Mouse (Mus musculus) heart, embryonic 14.5 days (tissue): ENCODE data around the gene Cyp24a1. TPM values are rescaled to one million over a fixed set of nuclear protein-coding genes. Genes with fewer than 3 reads are reported as not detected.

Experiments
- ATAC-seq: fragments of 200-750 bp; cut with Nextera tagmentation; 2 replicates; pipeline ENCODE4 v1.8.0; 2017; ENCODE audit warnings: low read depth, moderate TSS enrichment; ENCODE audit not compliant: insufficient number of reproducible peaks, insufficient read depth, low FRiP score
- H3K27ac ChIP-seq, 2 experiments: fragments of 200-500 bp in 1 of 2; fragments of 300-500 bp in 1 of 2; sonication (generic) in 1 of 2; replicated peaks in 1 of 2; 2 replicates each; pipeline ENCODE4 v1.5.1; 2012 to 2014; ENCODE audit warnings: low read depth in 2 of 2, low read length in 2 of 2, control low read depth in 1 of 2, mild to moderate bottlenecking in 1 of 2, mixed read lengths in 1 of 2; ENCODE audit not compliant: control insufficient read depth in 1 of 2, insufficient read depth in 1 of 2
- H3K27me3 ChIP-seq: fragments of 300-500 bp; sonication (generic); 2 replicates; pipeline ENCODE4 v1.6.1; 2014; ENCODE audit warnings: mild to moderate bottlenecking, low read length, control low read depth; ENCODE audit not compliant: control insufficient read depth, insufficient read depth
- H3K36me3 ChIP-seq: fragments of 300-500 bp; sonication (generic); 2 replicates; pipeline ENCODE4 v1.6.1; 2014; ENCODE audit warnings: mild to moderate bottlenecking, control low read depth, low read length, mixed read lengths; ENCODE audit not compliant: control insufficient read depth, insufficient read depth
- H3K4me1 ChIP-seq, 2 experiments: fragments of 200-500 bp in 1 of 2; fragments of 300-500 bp in 1 of 2; sonication (generic) in 1 of 2; 2 replicates each; pipeline ENCODE4 v1.6.1; 2012 to 2014; ENCODE audit warnings: low read length in 2 of 2, control low read depth in 1 of 2, mixed read lengths in 1 of 2; ENCODE audit not compliant: control insufficient read depth in 2 of 2, insufficient read depth in 2 of 2
- H3K4me2 ChIP-seq: fragments of 300-500 bp; sonication (generic); 2 replicates; pipeline ENCODE4 v1.6.1; 2014; ENCODE audit warnings: mild to moderate bottlenecking, low read length
- H3K4me3 ChIP-seq, 2 experiments: fragments of 200-500 bp in 1 of 2; fragments of 300-500 bp in 1 of 2; sonication (generic) in 1 of 2; 2 replicates each; pipeline ENCODE4 v1.5.1; 2012 to 2014; ENCODE audit warnings: low read length in 2 of 2, mild to moderate bottlenecking in 2 of 2, control low read depth in 1 of 2, low read depth in 1 of 2, moderate library complexity in 1 of 2; ENCODE audit not compliant: control insufficient read depth in 1 of 2, insufficient read depth in 1 of 2
- H3K9ac ChIP-seq: fragments of 300-500 bp; sonication (generic); 2 replicates; pipeline ENCODE4 v1.6.1; 2014; ENCODE audit warnings: mild to moderate bottlenecking, low read length
- H3K9me3 ChIP-seq: fragments of 300-500 bp; sonication (generic); 2 replicates; pipeline ENCODE4 v1.6.1; 2016; ENCODE audit warnings: low read length, control low read depth; ENCODE audit not compliant: control insufficient read depth
- WGBS: fragments of 180-500 bp; shearing (Covaris S2); extraction: QIAGEN DNeasy Blood & Tissue Kit; methylation state at CpG from one replicate; pipeline ENCODE4 v1.1.7; 2014; 5-methylcytosine and 5-hydroxymethylcytosine counted together
- polyA plus RNA-seq: library from polyadenylated mRNA; unstranded; fragments of >200 nt; fragmentation: Nextera tagmentation; extraction: Ambion mirVana; gene quantifications from 2 replicates; pipeline ENCODE4 v1.2.1, GENCODE M21; 2014

Gene Cyp24a1
- polyA plus RNA-seq, 1 experiment from 2014 or later = not detected

GRCm38 (mm10) chr2:170475164-170475563, 21.8 kb downstream of the Cyp24a1 start:
- Histone ChIP-seq H3K4me3 (no peak overlapping the region), H3K9ac (no peak overlapping the region), H3K9me3 (peaks cover 3% of the 10 kb centered on the region; the same call in 1 of the 2 replicates), H3K4me2 (no peak overlapping the region), H3K27ac (no peak overlapping the region), H3K36me3 (no peaks in the 10 kb centered on the region), H3K4me1 (no peaks in the 10 kb centered on the region; a peak in 1 of 4 replicates), H3K27me3 (peaks cover 82% of the 10 kb centered on the region)
- 74% methylated on average over 3 of the region's 3 CpGs for WGBS
- ATAC-seq = no peak

- no peak overlapping the region for H3K9ac ChIP-seq
- WGBS = 89% methylated on average over 5 of the region's 5 CpGs
- no peak overlapping the region for H3K4me2 ChIP-seq
- H3K4me3 ChIP-seq = no peak overlapping the region
- peaks cover 80% of the 10 kb centered on the region for H3K27me3 ChIP-seq
- H3K9me3 ChIP-seq = peaks cover 3% of the 10 kb centered on the region; the same call in 1 of the 2 replicates
- no peak overlapping the region for H3K27ac ChIP-seq
- no peaks in the 10 kb centered on the region for H3K36me3 ChIP-seq
- ATAC-seq = no peak
- H3K4me1 ChIP-seq = peaks cover 0 to 5% of the 10 kb centered on the region in 2 experiments; a peak in 1 of 4 replicates
These were observed 22.8 kb downstream of the Cyp24a1 start for GRCm38 (mm10) chr2:170474125-170474524.

- H3K9me3 ChIP-seq = peaks cover 6% of the 10 kb centered on the region; the same call in 1 of the 2 replicates
- ATAC-seq = no peak
- WGBS = 79% methylated on average over 5 of the region's 5 CpGs
These were observed 26.4 kb downstream of the Cyp24a1 start for GRCm38 (mm10) chr2:170470591-170470990.

GRCm38 (mm10) chr2:170469616-170470308, 27.2 kb downstream of the Cyp24a1 start:
- H3K9me3 ChIP-seq = peaks cover 6% of the 10 kb centered on the region; the same call in 1 of the 2 replicates
- no peak overlapping the region for H3K9ac ChIP-seq
- peaks cover 89% of the 10 kb centered on the region for H3K27me3 ChIP-seq
- 10% methylated on average over 10 of the region's 10 CpGs for WGBS
- ATAC-seq = no peak
- H3K36me3 ChIP-seq = no peaks in the 10 kb centered on the region
- no peak overlapping the region for H3K27ac ChIP-seq
- H3K4me3 ChIP-seq = no peak overlapping the region
- H3K4me2 ChIP-seq = no peak overlapping the region
- H3K4me1 ChIP-seq = peaks cover 3 to 5% of the 10 kb centered on the region in 2 experiments; a peak in 1 of 4 replicates

More at GRCm38 (mm10) chr2:170470591-170470990, 26.4 kb downstream of the Cyp24a1 start:
- Histone ChIP-seq H3K9ac (no peak overlapping the region), H3K4me3 (no peak overlapping the region), H3K4me1 (peaks cover 0 to 5% of the 10 kb centered on the region in 2 experiments; a peak in 1 of 4 replicates), H3K36me3 (no peaks in the 10 kb centered on the region), H3K27ac (no peak overlapping the region), H3K4me2 (no peak overlapping the region), H3K27me3 (peaks cover 93% of the 10 kb centered on the region)

- no peak for ATAC-seq
- Histone ChIP-seq H3K27me3 (peaks cover 81% of the 10 kb centered on the region), H3K27ac (no peak overlapping the region), H3K4me2 (no peak overlapping the region), H3K4me3 (no peak overlapping the region), H3K4me1 (peaks cover 3 to 5% of the 10 kb centered on the region in 2 experiments; a peak in 1 of 4 replicates), H3K36me3 (no peaks in the 10 kb centered on the region), H3K9ac (no peak overlapping the region), H3K9me3 (0 out of 2 replicates have a peak, but pooled peaks cover 3% of the 10 kb centered on the region)
These were observed 28.9 kb downstream of the Cyp24a1 start for GRCm38 (mm10) chr2:170468009-170468408.

- WGBS = 42% methylated on average over 4 of the region's 4 CpGs
- H3K4me1 ChIP-seq = peaks cover 3 to 5% of the 10 kb centered on the region in 2 experiments; a peak in 1 of 4 replicates
- H3K4me2 ChIP-seq = no peak overlapping the region
- H3K27me3 ChIP-seq = peaks cover 73% of the 10 kb centered on the region
- H3K27ac ChIP-seq = no peak overlapping the region
- 0 out of 2 replicates have a peak, but pooled peaks cover 3% of the 10 kb centered on the region for H3K9me3 ChIP-seq
- no peak overlapping the region for H3K9ac ChIP-seq
- no peaks in the 10 kb centered on the region for H3K36me3 ChIP-seq
- ATAC-seq = no peak
- H3K4me3 ChIP-seq = no peak overlapping the region
These were observed 32.1 kb downstream of the Cyp24a1 start for GRCm38 (mm10) chr2:170464817-170465216.

GRCm38 (mm10) chr2:170461652-170462051, 35.3 kb downstream of the Cyp24a1 start:
- Histone ChIP-seq H3K4me3 (no peak overlapping the region), H3K36me3 (no peaks in the 10 kb centered on the region), H3K4me1 (0 out of 4 replicates have a peak, but pooled peaks cover 0 to 3% of the 10 kb centered on the region in 2 experiments), H3K4me2 (no peak overlapping the region), H3K9me3 (no peaks in the 10 kb centered on the region), H3K27me3 (peaks cover 54% of the 10 kb centered on the region), H3K27ac (no peak overlapping the region), H3K9ac (no peak overlapping the region)
- WGBS = 72% methylated on average over 7 of the region's 7 CpGs
- no peak for ATAC-seq
